Mouse (Mus musculus) C2C12 (cell line): ENCODE data around the gene Grid1. TPM values are rescaled to one million over a fixed set of nuclear protein-coding genes. Genes with fewer than 3 reads are reported as not detected.

Experiments used
- H3K27me3 ChIP-seq: one replicate; pipeline ENCODE4 v1.6.1; 2011; ENCODE audit not compliant: control insufficient read depth, insufficient read depth, insufficient read length
- H3K36me3 ChIP-seq: one replicate; pipeline ENCODE4 v1.6.1; 2011; ENCODE audit not compliant: control insufficient read depth, insufficient read depth
- H3K4me3 ChIP-seq: one replicate; pipeline ENCODE4 v1.5.1; 2011; ENCODE audit warnings: mild to moderate bottlenecking, control low read depth; ENCODE audit not compliant: poor library complexity, insufficient read depth, severe bottlenecking
- H3K79me2 ChIP-seq: one replicate; pipeline ENCODE4 v1.6.1; 2011; ENCODE audit not compliant: control insufficient read depth, insufficient read depth
- H3K79me3 ChIP-seq: one replicate; pipeline ENCODE4 v1.6.1; 2011; ENCODE audit warnings: low read depth, control low read depth
- H3ac ChIP-seq: one replicate; pipeline ENCODE3; 2011; ENCODE audit warnings: low read depth; ENCODE audit not compliant: control insufficient read depth, insufficient read length
- CEBPB ChIP-seq: IDR thresholded peaks from one replicate; pipeline ENCODE4 v1.6.1; 2011; ENCODE audit warnings: low read depth, mild to moderate bottlenecking, control low read depth, moderate library complexity
- CTCF ChIP-seq: IDR thresholded peaks from one replicate; pipeline ENCODE4 v1.5.1; 2011; ENCODE audit not compliant: control insufficient read depth, insufficient read depth, insufficient read length
- FOSL1 ChIP-seq: IDR thresholded peaks from one replicate; pipeline ENCODE4 v1.8.0; 2011; ENCODE audit warnings: mild to moderate bottlenecking, low read length; ENCODE audit not compliant: poor library complexity, insufficient read depth, severe bottlenecking
- MAX ChIP-seq: IDR thresholded peaks from one replicate; pipeline ENCODE4 v1.6.1; 2011; ENCODE audit warnings: mild to moderate bottlenecking, control low read depth
- MYOD1 ChIP-seq: IDR thresholded peaks from one replicate; pipeline ENCODE4 v1.6.1; 2011; ENCODE audit warnings: low read depth; ENCODE audit not compliant: control insufficient read depth, insufficient read length
- MYOG ChIP-seq: IDR thresholded peaks from one replicate; pipeline ENCODE4 v1.6.1; 2011; ENCODE audit not compliant: control insufficient read depth, insufficient read length; ENCODE audit errors: extremely low read depth
- USF1 ChIP-seq: IDR thresholded peaks from one replicate; pipeline ENCODE4 v1.6.1; 2011; ENCODE audit warnings: low read depth, mild to moderate bottlenecking, control low read depth, moderate library complexity
- polyA plus RNA-seq: library from polyadenylated mRNA; unstranded; fragments of >200 nt; fragmentation: generic; extraction: Trizol; gene quantifications from one replicate; pipeline ENCODE4 v1.2.1, GENCODE M21; 2012; ENCODE audit warnings: missing spikeins

Grid1 gene
- polyA plus RNA-seq, 1 experiment, result 0.04 TPM

DNA sequence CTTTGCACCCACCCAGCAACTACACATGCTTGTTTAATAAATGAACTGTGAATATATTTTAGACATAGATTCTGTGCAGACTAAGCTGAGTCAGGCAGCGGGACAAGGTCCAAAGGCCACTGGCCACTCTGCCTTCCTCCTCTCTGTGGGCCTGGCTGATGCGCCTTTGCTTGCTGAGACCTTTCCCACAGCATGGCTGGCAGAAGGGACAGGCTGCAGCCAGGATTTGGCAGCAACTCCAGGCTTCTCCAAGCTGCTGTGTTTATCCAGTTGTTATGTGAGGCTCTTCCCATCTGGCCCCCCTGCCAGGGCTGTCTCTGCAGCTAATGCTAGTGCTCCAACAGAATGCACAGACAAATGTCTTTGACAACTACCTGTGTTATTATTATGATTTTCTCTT is 347.5 kb downstream of the Grid1 start:
- H3K36me3 ChIP-seq, result no peaks in the 10 kb centered on the region
- TF ChIP-seq MYOG (no peak), FOSL1 (no peak), MYOD1 (no peak), MAX (no peak), CTCF (no peak), USF1 (no peak), CEBPB (no peak)
- no peak overlapping the region for H3ac ChIP-seq
- no peak overlapping the region for H3K4me3 ChIP-seq
- H3K79me3 ChIP-seq, result no peaks in the 10 kb centered on the region
- no peaks in the 10 kb centered on the region for H3K27me3 ChIP-seq
- no peaks in the 10 kb centered on the region for H3K79me2 ChIP-seq

- H3K79me2 ChIP-seq, result no peaks in the 10 kb centered on the region
- H3K27me3 ChIP-seq, result no peaks in the 10 kb centered on the region
- no peak overlapping the region for H3ac ChIP-seq
- TF ChIP-seq MYOD1 (no peak), FOSL1 (no peak), USF1 (no peak), CTCF (no peak), MYOG (no peak), MAX (no peak), CEBPB (no peak)
- no peaks in the 10 kb centered on the region for H3K36me3 ChIP-seq
- H3K79me3 ChIP-seq, result no peaks in the 10 kb centered on the region
- H3K4me3 ChIP-seq, result no peak overlapping the region
Observed at GRCm38 (mm10) chr14:35173861-35174260, 354.0 kb downstream of the Grid1 start.

- TF ChIP-seq CEBPB (no peak), MYOD1 (no peak), MAX (no peak), FOSL1 (no peak), USF1 (no peak), CTCF (no peak), MYOG (no peak)
- Histone ChIP-seq H3K36me3 (no peaks in the 10 kb centered on the region), H3ac (no peak overlapping the region), H3K79me2 (no peaks in the 10 kb centered on the region), H3K79me3 (no peaks in the 10 kb centered on the region), H3K27me3 (no peaks in the 10 kb centered on the region), H3K4me3 (no peak overlapping the region)
Observed at GRCm38 (mm10) chr14:35176021-35176420, 356.1 kb downstream of the Grid1 start.

DNA sequence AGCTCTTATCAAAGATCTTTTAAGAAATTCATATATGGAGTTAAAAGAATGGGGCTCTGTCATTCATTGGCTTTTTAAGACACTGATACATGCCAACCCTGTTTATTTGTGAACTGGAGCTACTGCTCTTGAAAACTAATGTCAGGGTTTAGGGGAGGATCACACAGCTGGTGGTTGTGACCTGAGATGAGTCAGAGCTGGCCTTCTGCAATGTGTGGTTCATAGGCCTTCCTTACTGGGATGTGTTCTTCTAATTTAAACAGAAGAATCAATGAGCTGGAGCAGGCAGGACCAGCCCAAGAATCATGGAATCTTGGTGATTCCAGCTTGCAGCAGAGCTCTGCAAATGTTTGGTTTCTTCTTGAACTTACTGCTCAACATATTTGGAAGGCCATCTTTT is 359.2 kb downstream of the Grid1 start:
- no peak overlapping the region for H3K4me3 ChIP-seq
- no peaks in the 10 kb centered on the region for H3K36me3 ChIP-seq
- no peaks in the 10 kb centered on the region for H3K27me3 ChIP-seq
- no peak overlapping the region for H3ac ChIP-seq
- H3K79me2 ChIP-seq, result no peaks in the 10 kb centered on the region
- TF ChIP-seq MYOG (no peak), FOSL1 (no peak), MAX (no peak), CEBPB (no peak), CTCF (no peak), USF1 (no peak), MYOD1 (no peak)
- no peaks in the 10 kb centered on the region for H3K79me3 ChIP-seq

DNA sequence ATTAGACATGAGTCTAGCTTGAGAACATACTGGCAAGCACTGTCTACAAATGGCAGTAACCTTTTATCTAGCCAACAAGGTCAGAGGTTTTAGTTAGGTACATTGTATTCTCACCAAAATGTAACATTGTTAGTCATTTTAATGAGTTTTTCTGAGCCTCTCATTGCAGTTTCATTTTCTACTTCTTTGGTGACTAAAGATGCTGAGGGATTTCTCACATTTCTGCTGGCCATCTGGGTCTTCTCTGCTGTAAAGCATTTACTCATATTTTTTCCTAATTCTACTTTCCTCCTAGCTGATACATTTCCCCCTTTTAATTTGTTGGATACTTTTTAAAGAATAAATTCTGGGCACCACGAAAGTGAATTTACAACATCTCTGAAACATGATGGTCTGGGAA is 365.5 kb downstream of the Grid1 start:
- Histone ChIP-seq H3K27me3 (no peaks in the 10 kb centered on the region), H3K4me3 (no peak overlapping the region), H3K79me2 (no peaks in the 10 kb centered on the region), H3ac (no peak overlapping the region), H3K79me3 (no peaks in the 10 kb centered on the region), H3K36me3 (no peaks in the 10 kb centered on the region)
- TF ChIP-seq MYOG (no peak), CEBPB (no peak), FOSL1 (no peak), MYOD1 (no peak), CTCF (no peak), MAX (no peak), USF1 (no peak)

- Histone ChIP-seq H3K79me3 (no peaks in the 10 kb centered on the region), H3K4me3 (no peak overlapping the region), H3K36me3 (no peaks in the 10 kb centered on the region), H3K27me3 (no peaks in the 10 kb centered on the region), H3ac (no peak overlapping the region), H3K79me2 (no peaks in the 10 kb centered on the region)
- TF ChIP-seq CEBPB (no peak), USF1 (no peak), MYOD1 (no peak), CTCF (no peak), FOSL1 (no peak), MAX (no peak), MYOG (no peak)
Observed at GRCm38 (mm10) chr14:35192256-35192655, 372.3 kb downstream of the Grid1 start.
